ENCODE assay signal across 28 mouse cellular contexts in the genomic region with DNA sequence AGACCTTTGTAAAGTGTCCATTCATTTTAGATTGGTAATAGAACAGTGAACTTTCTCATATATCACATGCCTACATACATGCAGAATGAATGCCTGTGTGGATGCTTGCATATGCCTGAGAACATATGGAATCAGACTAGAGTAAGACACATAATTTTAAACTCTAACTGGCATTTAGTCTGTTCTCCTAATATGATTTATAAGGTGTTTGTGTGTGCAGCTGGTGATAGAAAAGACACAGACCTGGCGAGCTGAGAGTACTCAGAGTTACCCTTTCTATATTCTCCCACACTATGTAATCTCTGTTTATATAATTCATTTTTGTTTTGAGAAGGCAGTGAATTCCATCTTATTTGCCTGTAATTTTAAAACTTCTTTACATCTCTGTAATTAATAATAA.
"Had no signal": no experiment of that assay in that cellular context is flagged by ENCODE, and none has a peak within 500 bp of the region (broad histone marks: within the 10 kb centered on the region; RNA-seq: fewer than 3 reads in every experiment).

No protein-coding gene starts in this region.

- H3K4me2 ChIP-seq: embryonic facial prominence, embryonic 12.5 days; embryonic facial prominence, embryonic 13.5 days; embryonic facial prominence, embryonic 15.5 days; forebrain, embryonic 12.5 days; forebrain, embryonic 13.5 days; forebrain, embryonic 15.5 days had no signal

- ATAC-seq: forebrain, embryonic 13.5 days; forebrain, embryonic 14.5 days; forebrain, embryonic 15.5 days; forebrain, embryonic 16.5 days had no signal

- DNase-seq: cerebellum, adult 2 months; cerebellum, adult 8-10 months; cerebellum, adult 9-10 months; cerebellum, adult 9-11 months; cerebellum, postnatal 10 days; cerebellum, postnatal 14 days; cerebellum, postnatal 25 days; cerebellum, postnatal 36 days; embryo, embryonic 11 days; gastrocnemius, adult 2 months; gastrocnemius, postnatal 10 days; gastrocnemius, postnatal 14 days; gastrocnemius, postnatal 25 days; gastrocnemius, postnatal 36 days; heart, adult 11 months; heart, adult 18-20 months; heart, adult 2 months had no signal

- H3K9ac ChIP-seq: embryonic facial prominence, embryonic 12.5 days; embryonic facial prominence, embryonic 13.5 days; embryonic facial prominence, embryonic 15.5 days; forebrain, embryonic 12.5 days; forebrain, embryonic 13.5 days; forebrain, embryonic 15.5 days had no signal

- H3K36me3 ChIP-seq: embryonic facial prominence, embryonic 10.5 days; embryonic facial prominence, embryonic 12.5 days; embryonic facial prominence, embryonic 13.5 days; embryonic facial prominence, embryonic 15.5 days; forebrain, embryonic 10.5 days; forebrain, embryonic 12.5 days; forebrain, embryonic 15.5 days had no signal

- H3K9me3 ChIP-seq: embryonic facial prominence, embryonic 10.5 days; embryonic facial prominence, embryonic 12.5 days; embryonic facial prominence, embryonic 13.5 days; embryonic facial prominence, embryonic 15.5 days; forebrain, embryonic 10.5 days; forebrain, embryonic 12.5 days; forebrain, embryonic 13.5 days; forebrain, embryonic 15.5 days had no signal

- H3K4me1 ChIP-seq: embryonic facial prominence, embryonic 10.5 days; embryonic facial prominence, embryonic 12.5 days; embryonic facial prominence, embryonic 13.5 days; embryonic facial prominence, embryonic 15.5 days; forebrain, embryonic 13.5 days; forebrain, embryonic 15.5 days had no signal

- H3K27me3 ChIP-seq: embryonic facial prominence, embryonic 12.5 days; embryonic facial prominence, embryonic 13.5 days; embryonic facial prominence, embryonic 15.5 days; forebrain, embryonic 12.5 days; forebrain, embryonic 13.5 days; forebrain, embryonic 15.5 days had no signal

- H3K27ac ChIP-seq: embryonic facial prominence, embryonic 10.5 days; embryonic facial prominence, embryonic 12.5 days; embryonic facial prominence, embryonic 13.5 days; embryonic facial prominence, embryonic 15.5 days; forebrain, embryonic 10.5 days; forebrain, embryonic 12.5 days; forebrain, embryonic 13.5 days; forebrain, embryonic 15.5 days; gastrocnemius, adult 2 months; heart, adult 2 months had no signal

- H3K4me3 ChIP-seq: embryonic facial prominence, embryonic 10.5 days; embryonic facial prominence, embryonic 12.5 days; embryonic facial prominence, embryonic 13.5 days; embryonic facial prominence, embryonic 15.5 days; erythroblast, embryonic 14.5 days; forebrain, embryonic 10.5 days; forebrain, embryonic 12.5 days; forebrain, embryonic 13.5 days; forebrain, embryonic 15.5 days; gastrocnemius, adult 2 months; heart, adult 2 months had no signal
